Mouse (Mus musculus): ENCODE measurements around the gene Rapgef6. TPM values are rescaled to one million over a fixed set of nuclear protein-coding genes. Genes with fewer than 3 reads are reported as not detected.
"Not testable (repeated sequence)": the region's sequence is repeated elsewhere in the genome, so short reads cannot be mapped to it uniquely, and the experiment has no call there.

Rapgef6 gene
- total and polyA plus RNA-seq, 3 experiments: 11.2 to 15.9 (median 14.6) TPM

- no peak for DNase-seq
- H3K36me3 ChIP-seq (ENCODE audit: control insufficient read depth, insufficient read depth, low read length): no peaks in the 10 kb centered on the region
- H3K27me3 ChIP-seq (ENCODE audit: control insufficient read depth, insufficient read depth, low read length): no peaks in the 10 kb centered on the region
- WGBS: 77% methylated on average over 2 of the region's 2 CpGs
- TF ChIP-seq POLR2A (IDR thresholded peaks at IDR 0.05; ENCODE audit: insufficient read depth, low read depth, low read length) (no peak), EP300 (IDR thresholded peaks at IDR 0.05; ENCODE audit: insufficient read depth, low read depth, low read length) (no peak), CTCF (IDR thresholded peaks at IDR 0.05) (no peak)
- no peak overlapping the region for H3K9ac ChIP-seq (ENCODE audit: low read depth, low read length)
- H3K4me1 ChIP-seq (ENCODE audit: control insufficient read depth, insufficient read depth, low read length): no peaks in the 10 kb centered on the region; the same call in 1 of the 2 replicates
- H3K4me3 ChIP-seq: no peak overlapping the region
- no peaks in the 10 kb centered on the region for H3K79me2 ChIP-seq (replicated peaks; ENCODE audit: control insufficient read depth, insufficient read depth, low read length)
- intact Hi-C loops (cut with DNase I): no loop called here
- H3K27ac ChIP-seq: no peak overlapping the region
Observed at GRCm38 (mm10) chr11:54601121-54601520, 78.5 kb downstream of the Rapgef6 start.

- H3K9ac ChIP-seq (ENCODE audit: low read depth, low read length); intact Hi-C loops (cut with DNase I); DNase-seq; H3K27ac ChIP-seq; H3K27me3 ChIP-seq (ENCODE audit: control insufficient read depth, insufficient read depth, low read length); H3K4me1 ChIP-seq (ENCODE audit: control insufficient read depth, insufficient read depth, low read length); H3K4me3 ChIP-seq; H3K36me3 ChIP-seq (ENCODE audit: control insufficient read depth, insufficient read depth, low read length); H3K79me2 ChIP-seq (replicated peaks; ENCODE audit: control insufficient read depth, insufficient read depth, low read length): not testable (repeated sequence)
- 50% methylated on average over 1 of the region's 1 CpGs for WGBS
Observed at GRCm38 (mm10) chr11:54602764-54603163, 80.1 kb downstream of the Rapgef6 start.

- intact Hi-C loops (cut with DNase I): no loop called here
- no peak overlapping the region for H3K27ac ChIP-seq
Observed at GRCm38 (mm10) chr11:54604415-54604814, 81.8 kb downstream of the Rapgef6 start.

DNA sequence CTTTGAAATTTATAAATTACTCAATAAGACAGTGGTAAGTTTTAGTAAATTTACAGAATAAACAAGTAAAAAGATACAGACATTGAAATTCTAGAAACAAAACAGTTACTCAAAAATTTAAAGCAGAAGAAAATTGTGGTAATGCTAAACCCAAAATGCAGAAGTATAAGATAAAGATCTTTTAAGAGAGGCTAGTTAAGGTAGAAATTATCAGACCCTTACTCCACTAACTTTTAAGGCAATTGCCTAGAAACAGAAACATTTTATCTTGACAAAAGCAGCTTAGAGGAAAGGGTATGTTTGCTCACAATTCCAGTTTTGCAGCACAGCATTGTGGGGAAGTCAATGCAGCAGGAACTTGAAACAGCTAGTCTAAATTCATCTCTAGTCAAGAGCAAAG, 91.0 kb downstream of the Rapgef6 start:
- H3K4me1 ChIP-seq (ENCODE audit: control insufficient read depth, insufficient read depth, low read length): no peaks in the 10 kb centered on the region
- DNase-seq: no peak
- no peak overlapping the region for H3K27ac ChIP-seq
- TF ChIP-seq POLR2A (IDR thresholded peaks at IDR 0.05; ENCODE audit: insufficient read depth, low read depth, low read length): no peak
- H3K79me2 ChIP-seq (replicated peaks; ENCODE audit: control insufficient read depth, insufficient read depth, low read length): no peaks in the 10 kb centered on the region; the same call in 1 of the 2 replicates
- H3K4me3 ChIP-seq: no peak overlapping the region
- H3K9ac ChIP-seq (ENCODE audit: low read depth, low read length): no peak overlapping the region
- H3K36me3 ChIP-seq (ENCODE audit: control insufficient read depth, insufficient read depth, low read length): no peaks in the 10 kb centered on the region
- no peaks in the 10 kb centered on the region for H3K27me3 ChIP-seq (ENCODE audit: control insufficient read depth, insufficient read depth, low read length)
- intact Hi-C loops (cut with DNase I): no loop called here

More at GRCm38 (mm10) chr11:54604415-54604814, 81.8 kb downstream of the Rapgef6 start:
- Histone ChIP-seq H3K36me3 (ENCODE audit: control insufficient read depth, insufficient read depth, low read length) (no peaks in the 10 kb centered on the region), H3K4me1 (ENCODE audit: control insufficient read depth, insufficient read depth, low read length) (no peaks in the 10 kb centered on the region), H3K79me2 (replicated peaks; ENCODE audit: control insufficient read depth, insufficient read depth, low read length) (no peaks in the 10 kb centered on the region), H3K27me3 (ENCODE audit: control insufficient read depth, insufficient read depth, low read length) (no peaks in the 10 kb centered on the region), H3K9ac (ENCODE audit: low read depth, low read length) (no peak overlapping the region), H3K4me3 (no peak overlapping the region)
- 84% methylated on average over 3 of the region's 3 CpGs for WGBS
- no peak for DNase-seq
- no peak for TF ChIP-seq EP300 (IDR thresholded peaks at IDR 0.05; ENCODE audit: insufficient read depth, low read depth, low read length)
- no peak for TF ChIP-seq CTCF (IDR thresholded peaks at IDR 0.05)
- TF ChIP-seq POLR2A (IDR thresholded peaks at IDR 0.05; ENCODE audit: insufficient read depth, low read depth, low read length): no peak

DNA sequence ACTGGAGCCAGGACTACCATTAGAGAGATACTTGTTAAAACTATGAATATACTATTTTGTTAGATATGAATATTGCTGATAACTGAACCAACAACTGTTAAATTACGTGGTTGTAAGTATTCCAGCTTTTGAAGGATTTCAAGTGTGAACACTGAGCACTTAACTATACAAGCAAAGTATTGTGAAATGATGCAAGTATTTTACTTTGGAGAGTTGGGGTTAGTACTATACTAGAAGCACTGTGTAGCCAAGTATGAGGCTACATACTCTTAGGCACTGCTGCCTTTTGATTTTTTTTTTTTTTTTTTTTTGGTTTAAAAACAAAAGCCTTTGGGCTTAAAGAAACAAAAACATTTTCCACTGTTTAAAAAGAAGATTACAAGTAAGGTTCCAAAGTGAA, 91.9 kb downstream of the Rapgef6 start:
- no peaks in the 10 kb centered on the region for H3K36me3 ChIP-seq (ENCODE audit: control insufficient read depth, insufficient read depth, low read length)
- intact Hi-C loops (cut with DNase I): no loop called here
- 94% methylated on average over 1 of the region's 1 CpGs for WGBS
- no peak overlapping the region for H3K27ac ChIP-seq
- no peak for TF ChIP-seq CTCF (IDR thresholded peaks at IDR 0.05)
- no peak for TF ChIP-seq POLR2A (IDR thresholded peaks at IDR 0.05; ENCODE audit: insufficient read depth, low read depth, low read length)
- no peak for TF ChIP-seq EP300 (IDR thresholded peaks at IDR 0.05; ENCODE audit: insufficient read depth, low read depth, low read length)
- H3K4me3 ChIP-seq: no peak overlapping the region
- no peaks in the 10 kb centered on the region for H3K27me3 ChIP-seq (ENCODE audit: control insufficient read depth, insufficient read depth, low read length)
- no peak overlapping the region for H3K9ac ChIP-seq (ENCODE audit: low read depth, low read length)
- H3K79me2 ChIP-seq (replicated peaks; ENCODE audit: control insufficient read depth, insufficient read depth, low read length): no peaks in the 10 kb centered on the region; the same call in 1 of the 2 replicates
- H3K4me1 ChIP-seq (ENCODE audit: control insufficient read depth, insufficient read depth, low read length): no peaks in the 10 kb centered on the region
- no peak for DNase-seq

- intact Hi-C loops (cut with DNase I): no loop called here
- no peak for DNase-seq
- no peaks in the 10 kb centered on the region for H3K36me3 ChIP-seq (ENCODE audit: control insufficient read depth, insufficient read depth, low read length)
- H3K4me1 ChIP-seq (ENCODE audit: control insufficient read depth, insufficient read depth, low read length): no peaks in the 10 kb centered on the region
- H3K4me3 ChIP-seq: no peak overlapping the region
- H3K79me2 ChIP-seq (replicated peaks; ENCODE audit: control insufficient read depth, insufficient read depth, low read length): no peaks in the 10 kb centered on the region
- no peaks in the 10 kb centered on the region for H3K27me3 ChIP-seq (ENCODE audit: control insufficient read depth, insufficient read depth, low read length)
- WGBS: 52% methylated on average over 2 of the region's 2 CpGs
- no peak overlapping the region for H3K9ac ChIP-seq (ENCODE audit: low read depth, low read length)
- TF ChIP-seq EP300 (IDR thresholded peaks at IDR 0.05; ENCODE audit: insufficient read depth, low read depth, low read length): no peak
- no peak for TF ChIP-seq CTCF (IDR thresholded peaks at IDR 0.05)
- no peak for TF ChIP-seq POLR2A (IDR thresholded peaks at IDR 0.05; ENCODE audit: insufficient read depth, low read depth, low read length)
- no peak overlapping the region for H3K27ac ChIP-seq
Observed at GRCm38 (mm10) chr11:54618841-54619240, 96.2 kb downstream of the Rapgef6 start.

All from heart, adult 2 months (tissue).